Mouse (Mus musculus): ENCODE measurements at regions not wholly inside any gene's neighbourhood (a gene's known extent, or its start where the extent isn't known, plus 50 kb on each side); places are given as distances from the start of the nearest gene placed in this dataset.

GRCm38 (mm10) chr12:97402412-97403396 is 856.6 kb downstream of the Galc start:
- TF ChIP-seq CTCF (conservative IDR thresholded peaks at IDR 0.05; ENCODE audit: low read length), result no peak
- peak; percentile 54; the same call in 1 of the 2 replicates for TF ChIP-seq POU5F1 (IDR thresholded peaks at IDR 0.05; ENCODE audit: borderline replicate concordance, low read length)
